Mouse (Mus musculus) testis, postnatal 10 days (tissue): ENCODE data around the gene Pigg.

Experiments
- DNase-seq: peaks from one replicate; pipeline ENCODE4 v3.0.0; 2021; ENCODE audit warnings: low spot score

Pigg gene

GRCm38 (mm10) chr5:108357862-108358261 lies 45.5 kb downstream of the Pigg start:
- no peak for DNase-seq

- no peak for DNase-seq
Measured at GRCm38 (mm10) chr5:108359491-108359890, 47.1 kb downstream of the Pigg start.

- no peak for DNase-seq
Measured at GRCm38 (mm10) chr5:108360211-108360610, 47.8 kb downstream of the Pigg start.

- no peak for DNase-seq
Measured at GRCm38 (mm10) chr5:108362330-108362729, 49.9 kb downstream of the Pigg start.

- DNase-seq, result peak; percentile 47
Measured at GRCm38 (mm10) chr5:108366328-108366983, 54.0 kb downstream of the Pigg start.

- peak; percentile 61 for DNase-seq
Measured at GRCm38 (mm10) chr5:108366984-108367841, 54.8 kb downstream of the Pigg start.

- peak; percentile 53 for DNase-seq
Measured at GRCm38 (mm10) chr5:108367871-108368332, 55.5 kb downstream of the Pigg start, which contains the start of gene Gm42517. Gm42517 (minus strand) TSS chr5:108367922.

- no peak for DNase-seq
Measured at GRCm38 (mm10) chr5:108368446-108368845, 56.0 kb downstream of the Pigg start.

GRCm38 (mm10) chr5:108368851-108369621 lies 56.6 kb downstream of the Pigg start:
- DNase-seq, result peak; percentile 64

GRCm38 (mm10) chr5:108369964-108370363 lies 57.6 kb downstream of the Pigg start:
- DNase-seq, result no peak

GRCm38 (mm10) chr5:108374079-108374478 lies 61.7 kb downstream of the Pigg start:
- DNase-seq, result no peak

- no peak for DNase-seq
Measured at GRCm38 (mm10) chr5:108376059-108376458, 63.6 kb downstream of the Pigg start.

- no peak for DNase-seq
Measured at GRCm38 (mm10) chr5:108378346-108378745, 65.9 kb downstream of the Pigg start.

GRCm38 (mm10) chr5:108385632-108386031 lies 73.2 kb downstream of the Pigg start:
- DNase-seq, result no peak

- no peak for DNase-seq
Measured at GRCm38 (mm10) chr5:108386449-108386848, 74.0 kb downstream of the Pigg start.

- DNase-seq, result no peak
Measured at GRCm38 (mm10) chr5:108388201-108388600, 75.8 kb downstream of the Pigg start, which contains the start of gene Pde6b. Pde6b (plus strand) TSS chr5:108388391.

GRCm38 (mm10) chr5:108389744-108390143 lies 77.3 kb downstream of the Pigg start:
- no peak for DNase-seq
